Mouse (Mus musculus) induced T-regulatory cell, adult 2 months (primary cell): ENCODE measurements around the gene Gm813.

Experiments
- DNase-seq: peaks from one replicate; pipeline ENCODE4 v3.0.0-alpha.2; 2012; ENCODE audit warnings: low read depth

Gene Gm813

GRCm38 (mm10) chr16:58604680-58605079, 12.1 kb downstream of the Gm813 start:
- DNase-seq, result no peak

- no peak for DNase-seq
Measured at GRCm38 (mm10) chr16:58603831-58604230, 12.9 kb downstream of the Gm813 start.

GRCm38 (mm10) chr16:58600846-58601245, 15.9 kb downstream of the Gm813 start:
- DNase-seq, result no peak

GRCm38 (mm10) chr16:58591299-58591698, 25.5 kb downstream of the Gm813 start:
- no peak for DNase-seq

GRCm38 (mm10) chr16:58589444-58589843, 27.3 kb downstream of the Gm813 start:
- no peak for DNase-seq

- DNase-seq, result no peak
Measured at GRCm38 (mm10) chr16:58573949-58574722, 42.6 kb downstream of the Gm813 start.

- no peak for DNase-seq
Measured at GRCm38 (mm10) chr16:58570694-58571264, 46.0 kb downstream of the Gm813 start.
